Mouse (Mus musculus): ENCODE data around the gene Klrd1.

DNA sequence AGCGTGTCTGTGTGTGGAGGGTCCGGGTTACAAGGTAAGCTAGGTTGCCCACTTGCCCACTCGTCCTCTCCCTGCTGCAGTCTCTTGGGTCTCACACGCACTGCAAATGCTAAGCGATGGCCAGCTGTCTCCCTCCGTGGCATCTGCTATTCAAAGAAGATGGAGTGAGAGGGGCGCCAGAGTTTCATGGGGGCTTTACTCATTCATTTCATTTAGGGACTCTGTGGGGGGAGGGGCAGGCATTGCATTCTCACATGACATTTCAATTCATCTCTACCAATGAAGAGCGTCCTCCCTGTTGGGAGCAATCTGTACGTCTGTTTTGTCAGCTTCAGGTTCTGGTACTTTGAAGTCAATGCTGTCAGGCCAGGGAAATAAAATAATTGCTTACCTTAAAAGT, 49.7 kb upstream of the Klrd1 start:
- TF ChIP-seq CTCF (IDR thresholded peaks at IDR 0.05; ENCODE audit: borderline replicate concordance, extremely low read depth, insufficient read depth, insufficient read length) = no peak
- no peak for TF ChIP-seq POLR2A (IDR thresholded peaks at IDR 0.05; ENCODE audit: borderline replicate concordance, extremely low read depth, insufficient read depth, insufficient read length, poor library complexity, severe bottlenecking)

Measured in brain, embryonic 14.5 days (tissue).